Mouse (Mus musculus) lung, adult 2 months (tissue): ENCODE measurements around the gene Cd101.

Experiments used
- CTCF ChIP-seq: fragments of 200-500 bp; IDR thresholded peaks from 2 replicates; pipeline ENCODE4 v1.5.1; 2011; ENCODE audit warnings: mild to moderate bottlenecking, low read length, control low read depth; ENCODE audit not compliant: insufficient read depth
- POLR2A ChIP-seq: fragments of 200-500 bp; IDR thresholded peaks from 2 replicates; pipeline ENCODE4 v1.6.1; 2011; ENCODE audit warnings: low read depth, mild to moderate bottlenecking, control low read depth, low read length, borderline replicate concordance; ENCODE audit errors: extremely low read depth

DNA sequence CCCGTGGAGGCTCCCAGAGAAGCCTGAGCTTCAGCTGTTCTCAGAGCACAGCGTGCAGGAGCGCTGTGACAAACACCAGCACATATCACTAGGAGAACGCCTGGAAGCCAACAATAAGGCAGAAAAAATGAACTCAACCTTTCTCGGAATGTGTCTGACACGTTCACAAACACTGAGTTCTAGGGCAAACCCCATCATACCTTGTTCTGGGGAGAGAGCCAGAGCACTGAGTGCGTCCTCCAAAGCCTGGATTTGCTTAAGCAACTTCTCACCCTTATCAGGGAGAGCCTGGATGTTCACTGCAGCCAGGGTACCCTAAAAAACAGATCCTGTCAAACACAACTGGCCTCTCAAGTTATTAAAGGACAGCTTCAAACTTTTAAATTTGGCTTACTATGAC, 67.9 kb downstream of the Cd101 start:
- TF ChIP-seq POLR2A = no peak
- TF ChIP-seq CTCF = no peak
